Mouse (Mus musculus): ENCODE data around the gene Ace. TPM values are rescaled to one million over a fixed set of nuclear protein-coding genes. Genes with fewer than 3 reads are reported as not detected.
"Not testable (repeated sequence)": the region's sequence is repeated elsewhere in the genome, so short reads cannot be mapped to it uniquely, and the experiment has no call there.

The Ace gene
- polyA plus RNA-seq, 1 experiment, result 1.3 TPM

DNA sequence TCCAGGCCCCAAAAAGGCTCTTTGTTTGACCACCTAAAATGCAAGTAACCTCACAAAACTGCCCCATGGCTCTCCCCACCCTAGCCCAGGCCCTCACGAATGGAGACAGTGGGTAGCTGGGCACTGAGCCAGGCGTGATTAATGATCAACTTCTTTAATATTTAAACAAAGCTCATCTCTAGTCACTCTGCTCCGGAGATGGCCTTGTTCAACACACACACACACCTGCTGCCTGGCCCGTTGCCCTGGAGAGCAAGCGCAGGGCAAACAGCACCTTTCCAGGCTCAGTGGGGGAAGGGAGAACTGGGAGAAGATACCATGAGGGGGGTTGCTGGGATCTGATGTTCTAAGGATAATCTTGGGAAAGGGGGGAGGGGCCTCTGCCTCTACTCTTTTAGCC, 38.2 kb downstream of the Ace start:
- H3K4me3 ChIP-seq (ENCODE audit: insufficient read depth, low read length), result no peak overlapping the region
- TF ChIP-seq CTCF (IDR thresholded peaks at IDR 0.05; ENCODE audit: borderline replicate concordance, insufficient read depth, low read length) (no peak), POLR2A (IDR thresholded peaks at IDR 0.05; ENCODE audit: low read depth, low read length) (no peak)
- no peaks in the 10 kb centered on the region for H3K4me1 ChIP-seq (ENCODE audit: control insufficient read depth, insufficient read depth, low read length)
- H3K27ac ChIP-seq (ENCODE audit: insufficient read depth, low read length), result no peak overlapping the region

DNA sequence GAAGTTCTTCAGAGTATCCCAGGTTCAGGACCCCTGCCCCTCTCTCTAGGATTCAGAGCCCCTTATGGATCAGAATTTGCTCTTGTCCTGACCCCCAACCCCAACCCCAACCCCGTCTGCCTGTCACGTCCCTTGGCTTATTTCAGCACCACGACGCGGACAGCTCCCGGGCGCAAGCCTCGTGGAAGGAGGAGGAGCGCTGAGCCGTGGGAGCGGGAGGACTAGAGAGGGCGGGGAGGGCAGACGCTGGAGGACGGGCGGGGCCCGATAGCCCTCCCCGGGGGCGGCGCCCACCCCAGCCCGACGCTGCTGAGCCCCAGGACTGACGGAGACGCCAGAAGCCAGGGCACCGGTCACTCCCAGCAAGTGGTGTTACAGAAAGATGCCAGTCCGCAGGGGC, 40.1 kb downstream of the Ace start, which contains the start of gene Kcnh6:
Kcnh6 (plus strand) TSS at position 304 of the 400 bp plus-strand sequence.
- TF ChIP-seq CTCF (IDR thresholded peaks at IDR 0.05; ENCODE audit: borderline replicate concordance, insufficient read depth, low read length) (no peak), POLR2A (IDR thresholded peaks at IDR 0.05; ENCODE audit: low read depth, low read length) (no peak)
- no peak within 1 kb of the TSS for H3K27ac ChIP-seq (ENCODE audit: insufficient read depth, low read length)
- H3K4me1 ChIP-seq (ENCODE audit: control insufficient read depth, insufficient read depth, low read length), result no peaks in the 10 kb centered on the region
- 0 out of 2 replicates have a peak within 1 kb of the TSS, but pooled peaks have one; percentile 7 for H3K4me3 ChIP-seq (ENCODE audit: insufficient read depth, low read length)

DNA sequence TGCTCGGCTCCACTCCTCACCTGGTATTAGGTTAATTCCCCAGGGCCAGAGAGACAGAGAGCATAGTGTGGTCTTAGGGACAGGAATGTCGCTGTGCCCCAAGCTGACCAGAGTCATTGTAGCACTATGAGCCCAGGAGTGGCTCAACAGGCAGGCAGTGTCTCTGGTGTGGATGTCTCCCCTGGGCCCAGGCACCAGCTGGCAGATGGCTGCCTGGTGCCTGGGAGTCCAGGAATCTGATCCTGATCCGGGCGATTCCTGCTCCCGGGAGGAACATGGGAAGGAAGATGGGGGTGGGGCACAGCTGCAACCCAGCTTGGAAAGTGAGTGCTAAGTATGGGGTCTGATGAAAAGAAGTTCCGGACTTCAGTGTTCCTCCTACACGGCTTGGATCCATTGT, 45.0 kb downstream of the Ace start:
- no peak overlapping the region for H3K27ac ChIP-seq (ENCODE audit: insufficient read depth, low read length)
- H3K4me3 ChIP-seq (ENCODE audit: insufficient read depth, low read length), result no peak overlapping the region
- no peak for TF ChIP-seq CTCF (IDR thresholded peaks at IDR 0.05; ENCODE audit: borderline replicate concordance, insufficient read depth, low read length)
- no peak for TF ChIP-seq POLR2A (IDR thresholded peaks at IDR 0.05; ENCODE audit: low read depth, low read length)
- no peaks in the 10 kb centered on the region for H3K4me1 ChIP-seq (ENCODE audit: control insufficient read depth, insufficient read depth, low read length)

DNA sequence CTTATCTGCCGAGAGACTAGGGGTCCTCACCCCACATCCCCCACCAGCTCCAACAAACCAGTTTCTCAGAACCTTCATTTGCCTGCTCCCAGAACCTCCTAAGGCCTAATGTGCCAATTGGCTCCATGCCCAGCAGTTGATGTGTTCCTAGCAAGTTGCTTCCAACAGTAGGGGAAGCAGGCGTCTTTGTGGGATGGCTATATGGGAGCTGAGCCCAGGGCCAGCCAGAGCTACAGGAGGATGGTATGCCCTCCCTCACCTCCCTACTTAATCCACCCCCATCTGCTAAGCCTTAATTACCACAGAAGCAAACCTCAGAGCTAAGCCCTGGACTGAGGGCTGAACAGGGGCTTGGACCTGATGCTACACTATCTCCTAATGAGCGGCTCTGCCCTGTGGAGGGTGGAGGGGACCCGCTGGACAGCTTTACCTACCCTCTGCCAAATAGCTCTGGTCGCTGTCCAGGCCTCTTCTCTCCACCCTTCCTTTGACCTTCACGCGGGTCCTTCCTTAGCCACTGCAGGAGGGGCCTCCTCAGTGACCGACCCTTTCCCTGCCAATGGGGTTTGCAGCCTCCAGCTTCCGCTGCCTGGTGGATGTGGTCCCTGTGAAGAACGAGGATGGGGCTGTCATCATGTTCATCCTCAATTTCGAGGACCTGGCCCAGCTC, 45.9 kb downstream of the Ace start:
- no peak for TF ChIP-seq CTCF (IDR thresholded peaks at IDR 0.05; ENCODE audit: borderline replicate concordance, insufficient read depth, low read length)
- no peak for TF ChIP-seq POLR2A (IDR thresholded peaks at IDR 0.05; ENCODE audit: low read depth, low read length)
- Histone ChIP-seq H3K27ac (ENCODE audit: insufficient read depth, low read length) (no peak overlapping the region), H3K4me1 (ENCODE audit: control insufficient read depth, insufficient read depth, low read length) (no peaks in the 10 kb centered on the region), H3K4me3 (ENCODE audit: insufficient read depth, low read length) (no peak overlapping the region)

DNA sequence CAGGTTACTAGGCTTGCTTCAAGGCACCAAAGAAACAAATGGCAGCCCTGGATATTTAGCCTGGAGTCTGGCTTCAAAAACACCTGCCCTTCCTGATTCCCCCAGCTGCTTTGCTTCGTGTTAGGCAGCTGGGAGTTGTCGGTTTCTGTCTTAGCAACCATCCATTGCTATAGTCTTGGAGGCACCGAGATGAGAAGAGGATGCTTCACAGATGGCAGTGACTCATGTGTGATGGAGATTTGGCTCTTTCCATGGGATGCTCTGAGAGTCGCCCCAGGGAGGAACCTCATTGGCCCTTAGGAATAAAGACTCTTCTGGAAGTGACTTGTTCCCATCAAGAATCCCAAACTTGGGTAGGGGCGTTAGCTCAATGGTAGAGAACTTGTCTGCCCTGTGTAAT, 48.7 kb downstream of the Ace start:
- no peak overlapping the region for H3K4me3 ChIP-seq (ENCODE audit: insufficient read depth, low read length)
- H3K4me1 ChIP-seq (ENCODE audit: control insufficient read depth, insufficient read depth, low read length), result no peaks in the 10 kb centered on the region
- no peak overlapping the region for H3K27ac ChIP-seq (ENCODE audit: insufficient read depth, low read length)
- no peak for TF ChIP-seq POLR2A (IDR thresholded peaks at IDR 0.05; ENCODE audit: low read depth, low read length)
- TF ChIP-seq CTCF (IDR thresholded peaks at IDR 0.05; ENCODE audit: borderline replicate concordance, insufficient read depth, low read length), result no peak

DNA sequence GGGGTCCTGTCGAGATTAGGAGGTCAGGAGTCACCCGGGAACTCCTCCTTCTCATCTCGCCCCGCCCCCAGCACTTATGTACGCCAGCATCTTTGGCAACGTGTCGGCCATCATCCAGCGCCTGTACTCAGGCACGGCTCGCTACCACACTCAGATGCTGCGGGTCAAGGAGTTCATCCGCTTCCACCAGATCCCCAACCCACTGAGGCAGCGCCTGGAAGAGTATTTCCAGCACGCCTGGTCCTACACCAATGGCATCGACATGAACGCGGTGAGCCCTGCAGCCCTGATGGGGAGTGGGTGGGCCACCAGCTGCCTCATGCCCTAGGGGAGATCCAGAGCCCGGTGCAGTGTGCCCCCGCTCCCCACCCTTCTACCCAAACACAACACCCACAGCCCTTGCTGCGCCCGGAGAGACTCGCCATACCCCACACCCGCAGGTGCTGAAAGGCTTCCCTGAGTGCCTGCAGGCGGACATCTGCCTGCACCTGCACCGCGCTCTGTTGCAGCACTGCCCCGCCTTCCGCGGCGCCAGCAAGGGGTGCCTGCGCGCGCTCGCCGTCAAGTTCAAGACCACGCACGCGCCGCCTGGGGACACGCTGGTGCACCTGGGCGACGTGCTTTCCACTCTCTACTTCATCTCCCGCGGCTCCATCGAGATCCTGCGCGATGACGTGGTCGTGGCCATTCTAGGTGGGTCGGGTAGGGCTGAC, 52.5 kb downstream of the Ace start:
- no peak for TF ChIP-seq POLR2A (IDR thresholded peaks at IDR 0.05; ENCODE audit: low read depth, low read length)
- H3K4me3 ChIP-seq (ENCODE audit: insufficient read depth, low read length), result no peak overlapping the region
- no peak overlapping the region for H3K27ac ChIP-seq (ENCODE audit: insufficient read depth, low read length)
- no peaks in the 10 kb centered on the region for H3K4me1 ChIP-seq (ENCODE audit: control insufficient read depth, insufficient read depth, low read length)

DNA sequence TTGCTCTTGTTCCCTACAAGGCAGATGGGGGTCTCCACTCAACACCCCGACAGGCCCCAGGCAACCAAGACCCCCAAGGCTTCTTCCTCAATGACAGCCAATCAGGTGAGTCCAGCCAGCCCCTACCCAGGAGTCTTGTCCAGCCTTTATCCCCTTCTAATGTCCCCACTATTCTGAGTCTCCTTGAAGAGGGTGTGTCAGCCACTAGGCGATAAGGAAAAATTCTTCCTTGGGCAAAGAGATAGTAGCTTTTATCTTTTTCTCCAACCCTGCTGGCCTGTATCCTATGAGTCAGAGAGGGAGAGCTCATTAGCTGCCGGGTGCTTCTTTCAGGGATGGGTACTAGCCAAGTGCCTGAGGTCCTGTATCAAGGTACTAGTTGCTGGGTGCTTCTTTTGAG, 58.0 kb downstream of the Ace start:
- TF ChIP-seq POLR2A (IDR thresholded peaks at IDR 0.05; ENCODE audit: low read depth, low read length) (no peak), CTCF (IDR thresholded peaks at IDR 0.05; ENCODE audit: borderline replicate concordance, insufficient read depth, low read length) (no peak)
- Histone ChIP-seq H3K4me3 (ENCODE audit: insufficient read depth, low read length) (no peak overlapping the region), H3K4me1 (ENCODE audit: control insufficient read depth, insufficient read depth, low read length) (no peaks in the 10 kb centered on the region), H3K27ac (ENCODE audit: insufficient read depth, low read length) (no peak overlapping the region)

DNA sequence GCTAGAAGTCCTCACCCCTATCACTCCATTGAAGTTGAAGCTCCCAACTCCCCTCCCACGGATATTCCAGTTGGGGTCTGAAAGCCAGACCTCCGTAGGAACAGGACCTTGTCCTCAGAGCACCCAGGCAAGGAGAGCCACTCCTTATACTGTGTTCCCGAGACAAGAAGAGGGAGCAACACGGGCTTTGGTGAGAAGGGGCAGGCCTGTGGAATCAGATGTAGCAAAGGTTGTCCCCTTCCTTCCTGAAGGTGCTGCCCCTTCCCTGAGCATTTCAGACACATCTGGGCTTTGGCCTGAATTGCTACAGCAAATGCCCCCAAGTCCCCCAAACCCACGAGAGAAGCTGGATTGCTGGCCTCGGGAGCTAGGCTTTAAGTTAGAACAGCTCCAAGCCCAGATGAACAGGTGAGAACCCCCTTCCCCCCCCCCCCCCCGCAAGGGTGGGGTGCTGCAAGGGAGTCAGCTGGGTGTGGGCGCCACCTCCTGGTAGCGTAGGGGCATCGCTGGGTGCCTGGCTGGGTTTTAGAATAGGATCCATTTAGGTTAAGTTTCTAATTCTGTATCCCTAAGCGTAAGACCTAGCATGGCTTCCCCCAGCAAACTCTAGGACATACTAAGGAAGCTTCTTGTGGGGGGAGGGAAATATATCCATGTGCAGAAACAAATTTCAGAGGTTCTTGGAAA, 58.9 kb downstream of the Ace start:
- no peak overlapping the region for H3K27ac ChIP-seq (ENCODE audit: insufficient read depth, low read length)
- TF ChIP-seq CTCF (IDR thresholded peaks at IDR 0.05; ENCODE audit: borderline replicate concordance, insufficient read depth, low read length) (peak; percentile 78), POLR2A (IDR thresholded peaks at IDR 0.05; ENCODE audit: low read depth, low read length) (no peak)
- no peak overlapping the region for H3K4me3 ChIP-seq (ENCODE audit: insufficient read depth, low read length)
- H3K4me1 ChIP-seq (ENCODE audit: control insufficient read depth, insufficient read depth, low read length), result no peaks in the 10 kb centered on the region

DNA sequence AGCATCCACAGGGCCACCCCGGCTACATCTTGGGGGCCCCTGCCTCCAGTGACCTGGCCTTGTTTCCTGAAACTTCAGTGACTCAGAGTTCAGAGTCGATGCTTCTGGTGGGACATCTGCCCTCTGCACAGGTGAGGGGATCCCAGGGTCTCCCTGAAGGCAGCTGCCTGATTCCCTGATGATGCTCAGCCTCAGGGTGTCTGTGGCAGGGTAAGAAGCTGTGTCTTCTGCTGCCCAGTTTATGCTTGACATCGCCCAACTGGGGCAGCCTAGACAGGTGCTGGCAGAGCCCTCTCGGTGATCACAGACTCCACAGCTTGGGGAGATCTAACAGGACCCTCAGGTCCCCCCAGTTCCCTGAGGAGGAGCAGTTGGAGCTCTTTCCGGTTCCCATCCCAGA, 59.9 kb downstream of the Ace start:
- Histone ChIP-seq H3K27ac (ENCODE audit: insufficient read depth, low read length) (no peak overlapping the region), H3K4me1 (ENCODE audit: control insufficient read depth, insufficient read depth, low read length) (no peaks in the 10 kb centered on the region), H3K4me3 (ENCODE audit: insufficient read depth, low read length) (no peak overlapping the region)
- TF ChIP-seq CTCF (IDR thresholded peaks at IDR 0.05; ENCODE audit: borderline replicate concordance, insufficient read depth, low read length), result no peak
- no peak for TF ChIP-seq POLR2A (IDR thresholded peaks at IDR 0.05; ENCODE audit: low read depth, low read length)

DNA sequence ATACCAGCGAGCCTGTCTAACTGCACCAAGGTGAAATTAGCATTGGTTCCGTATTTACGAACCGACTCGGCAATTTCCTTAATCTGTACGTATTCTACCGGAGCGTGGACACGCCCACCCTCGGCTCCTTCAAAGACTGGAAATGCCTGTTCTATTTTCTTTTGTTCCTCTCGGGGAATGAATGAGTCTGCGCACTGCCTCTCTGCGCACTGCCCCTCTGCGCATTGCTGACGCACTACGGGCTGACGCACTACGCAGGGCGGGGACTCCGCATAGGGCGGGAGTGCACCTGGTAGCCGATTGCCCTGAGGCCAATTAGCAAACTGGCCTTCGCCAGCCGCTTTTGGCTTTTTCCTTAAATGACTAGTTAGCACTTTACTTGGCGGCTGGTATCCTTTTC, 64.3 kb downstream of the Ace start:
- H3K4me3 ChIP-seq (ENCODE audit: insufficient read depth, low read length); H3K4me1 ChIP-seq (ENCODE audit: control insufficient read depth, insufficient read depth, low read length): not testable (repeated sequence)
- H3K27ac ChIP-seq (ENCODE audit: insufficient read depth, low read length), result 0 out of 2 replicates have a peak overlapping the region, but pooled peaks have one; percentile 3

Data from embryonic fibroblast, embryonic 13.5 days (primary cell).